Mouse (Mus musculus): Measurements from ENCODE around the gene Sypl2. TPM values are rescaled to one million over a fixed set of nuclear protein-coding genes. Genes with fewer than 3 reads are reported as not detected.
A peak's percentile ranks its signal among the peaks of the same experiment; 100 is the strongest.

Gene Sypl2
- polyA plus RNA-seq, 1 experiment from 2014 or later: 0.78 TPM

GRCm38 (mm10) chr3:108205601-108206000 is 20.8 kb downstream of the Sypl2 start:
- no peak overlapping the region for H3K4me2 ChIP-seq
- no peak for ATAC-seq (ENCODE audit: insufficient read depth)

GRCm38 (mm10) chr3:108204470-108204869 is 22.0 kb downstream of the Sypl2 start:
- no peak overlapping the region for H3K4me2 ChIP-seq
- H3K9me3 ChIP-seq (replicated peaks): no peaks in the 10 kb centered on the region
- no peak for ATAC-seq (ENCODE audit: insufficient read depth)
- no peak overlapping the region for H3K4me3 ChIP-seq (replicated peaks)
- WGBS (ENCODE audit: insufficient replicate concordance): 73% methylated on average over 11 of the region's 11 CpGs
- H3K27ac ChIP-seq (replicated peaks): no peak overlapping the region
- no peak overlapping the region for H3K9ac ChIP-seq
- peaks cover 8% of the 10 kb centered on the region for H3K36me3 ChIP-seq (replicated peaks)
- H3K27me3 ChIP-seq: no peaks in the 10 kb centered on the region
- H3K4me1 ChIP-seq (replicated peaks): peaks cover 41% of the 10 kb centered on the region

More at GRCm38 (mm10) chr3:108205601-108206000, 20.8 kb downstream of the Sypl2 start:
- Histone ChIP-seq H3K9ac (no peak overlapping the region), H3K4me1 (replicated peaks) (peaks cover 37% of the 10 kb centered on the region), H3K27ac (replicated peaks) (no peak overlapping the region), H3K27me3 (no peaks in the 10 kb centered on the region), H3K36me3 (replicated peaks) (peaks cover 8% of the 10 kb centered on the region), H3K9me3 (replicated peaks) (no peaks in the 10 kb centered on the region), H3K4me3 (replicated peaks) (no peak overlapping the region)
- 78% methylated on average over 8 of the region's 8 CpGs for WGBS (ENCODE audit: insufficient replicate concordance)

DNA sequence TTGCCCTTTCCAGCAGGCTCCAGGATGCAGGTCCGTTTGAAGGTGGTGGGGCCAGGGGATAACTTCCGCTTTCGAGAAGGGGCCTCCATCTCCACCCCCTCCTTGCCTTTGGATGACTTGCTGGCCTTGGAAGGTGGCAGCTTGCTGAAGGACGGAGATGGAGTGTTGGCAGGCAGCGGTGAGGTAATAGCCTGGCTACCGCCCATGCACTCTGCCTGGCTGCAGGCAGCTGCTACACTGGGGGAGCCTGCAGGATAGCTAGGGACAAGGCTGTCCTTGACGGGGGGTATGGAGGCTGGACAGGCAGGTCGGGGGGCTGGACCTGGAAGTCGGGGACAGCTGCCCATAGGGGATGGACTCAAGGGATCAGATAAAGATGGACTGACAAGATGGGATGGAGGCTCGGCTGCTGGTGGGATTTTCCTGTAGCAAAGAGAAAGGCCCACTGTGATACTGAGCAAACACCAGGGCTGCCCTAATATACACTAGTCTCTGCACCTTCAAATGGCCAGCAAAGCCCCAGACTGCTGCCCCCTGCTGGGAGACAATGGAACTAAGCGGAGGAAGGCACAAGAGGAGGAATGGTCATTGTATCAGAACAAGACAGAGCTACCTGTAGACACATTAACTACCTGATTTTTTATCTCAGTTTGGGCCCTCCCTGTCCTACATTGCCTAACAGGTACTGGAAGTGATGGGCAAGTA is 22.7 kb downstream of the Sypl2 start:
- H3K36me3 ChIP-seq (replicated peaks): peaks cover 8% of the 10 kb centered on the region
- no peak overlapping the region for H3K27ac ChIP-seq (replicated peaks)
- no peak overlapping the region for H3K4me3 ChIP-seq (replicated peaks)
- no peak for ATAC-seq (ENCODE audit: insufficient read depth)
- H3K4me1 ChIP-seq (replicated peaks): peaks cover 39% of the 10 kb centered on the region
- WGBS (ENCODE audit: insufficient replicate concordance): 73% methylated on average over 11 of the region's 11 CpGs
- no peaks in the 10 kb centered on the region for H3K27me3 ChIP-seq
- H3K9ac ChIP-seq: no peak overlapping the region
- no peaks in the 10 kb centered on the region for H3K9me3 ChIP-seq (replicated peaks)
- no peak overlapping the region for H3K4me2 ChIP-seq

DNA sequence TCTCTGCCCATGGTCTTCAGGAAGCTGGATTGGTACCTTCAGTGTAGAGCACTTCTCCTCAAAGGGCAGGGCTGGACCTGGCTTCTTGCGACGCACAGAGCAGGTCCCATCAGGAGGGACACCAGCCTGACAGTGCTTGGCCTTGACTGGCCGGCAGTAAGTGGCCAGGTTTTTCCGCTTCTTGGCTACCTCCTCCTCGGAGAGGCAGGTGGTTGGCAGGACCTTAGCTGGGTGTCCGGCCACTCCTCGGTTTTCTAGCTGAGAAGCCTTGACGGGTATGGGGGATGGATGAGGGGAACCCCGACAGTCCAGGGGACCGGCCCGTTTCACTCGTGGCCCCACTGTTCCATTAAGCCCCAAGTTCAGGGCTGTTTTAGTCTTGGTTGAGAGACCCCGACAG is 23.2 kb downstream of the Sypl2 start:
- Histone ChIP-seq H3K9me3 (replicated peaks) (no peaks in the 10 kb centered on the region), H3K36me3 (replicated peaks) (peaks cover 8% of the 10 kb centered on the region), H3K27me3 (no peaks in the 10 kb centered on the region), H3K4me3 (replicated peaks) (no peak overlapping the region), H3K4me2 (no peak overlapping the region), H3K4me1 (replicated peaks) (peaks cover 34% of the 10 kb centered on the region), H3K9ac (no peak overlapping the region), H3K27ac (replicated peaks) (no peak overlapping the region)
- no peak for ATAC-seq (ENCODE audit: insufficient read depth)
- 84% methylated on average over 13 of the region's 13 CpGs for WGBS (ENCODE audit: insufficient replicate concordance)

DNA sequence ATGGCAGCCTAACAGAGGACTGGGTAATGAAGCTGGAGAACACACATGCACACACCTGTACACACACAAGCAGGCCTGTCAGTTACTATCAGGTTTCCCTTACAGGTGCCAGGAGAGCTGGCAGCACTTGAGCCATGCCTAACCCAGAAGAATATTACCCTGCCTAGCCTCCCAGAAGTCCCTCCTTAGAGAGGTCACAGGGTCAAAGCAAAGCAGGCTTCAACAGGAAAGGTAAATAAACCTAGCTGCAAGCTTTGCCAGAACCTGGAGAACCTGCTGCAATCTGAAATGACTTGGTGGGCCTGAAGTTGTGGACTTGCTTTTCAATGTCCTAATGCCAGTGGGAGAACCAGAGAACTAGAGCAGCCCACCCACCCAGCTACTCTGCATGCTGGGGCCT is 23.9 kb downstream of the Sypl2 start:
- H3K27me3 ChIP-seq: no peaks in the 10 kb centered on the region
- H3K9me3 ChIP-seq (replicated peaks): no peaks in the 10 kb centered on the region
- no peak overlapping the region for H3K4me3 ChIP-seq (replicated peaks)
- peaks cover 5% of the 10 kb centered on the region for H3K36me3 ChIP-seq (replicated peaks)
- no peak overlapping the region for H3K9ac ChIP-seq
- H3K4me2 ChIP-seq: no peak overlapping the region
- H3K27ac ChIP-seq (replicated peaks): no peak overlapping the region
- H3K4me1 ChIP-seq (replicated peaks): peaks cover 31% of the 10 kb centered on the region
- no peak for ATAC-seq (ENCODE audit: insufficient read depth)

DNA sequence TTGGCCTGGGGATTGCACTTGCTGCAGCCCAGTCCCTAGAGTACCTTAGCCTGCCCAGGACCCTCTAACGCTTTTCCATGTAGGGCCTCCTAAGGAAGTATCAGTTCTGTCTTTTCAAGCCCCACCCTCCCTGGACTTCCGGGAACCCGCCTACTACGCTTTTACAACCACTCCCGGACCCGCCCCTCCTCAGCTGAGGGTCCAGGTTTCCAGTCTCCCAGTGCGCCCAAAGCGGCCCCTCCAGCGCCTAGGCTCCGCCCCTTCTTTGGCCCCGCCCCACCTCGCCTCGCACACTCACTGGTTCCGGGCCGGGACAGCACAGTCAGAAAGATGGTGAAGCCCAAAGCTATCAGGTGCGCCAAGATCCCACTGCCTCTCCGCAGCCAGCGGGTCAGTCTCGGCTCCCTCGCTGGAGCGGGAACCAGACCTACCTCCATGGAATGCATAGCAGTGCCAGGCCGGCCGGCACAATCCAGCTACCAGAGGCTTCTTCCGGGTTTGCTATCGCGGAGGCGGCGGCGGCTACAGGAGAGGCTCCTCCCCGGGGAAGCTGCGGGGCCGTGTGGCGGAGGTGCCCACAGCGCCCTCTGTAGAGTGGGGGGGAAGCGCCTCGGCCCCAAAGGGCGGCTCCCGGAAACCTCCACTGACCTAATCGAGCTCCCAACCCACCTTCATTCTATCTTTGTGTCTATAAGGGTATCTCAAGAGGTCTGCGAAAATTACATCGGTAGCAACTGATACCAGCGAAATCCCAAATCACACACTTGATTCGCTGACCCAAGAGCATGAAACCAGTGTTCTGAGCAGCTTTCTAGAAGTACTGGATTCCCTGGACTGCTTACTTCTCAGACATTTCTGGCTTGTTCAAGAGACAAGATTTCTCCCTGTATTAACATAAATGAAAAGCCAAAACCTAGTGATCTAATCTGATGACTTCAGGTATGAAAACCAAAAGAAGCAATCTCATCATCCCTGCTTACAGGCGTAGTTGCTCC is 25.8 kb downstream of the Sypl2 start, which contains the start of gene Cyb561d1:
Gene Cyb561d1, minus strand, starts transcription at position 884 of the 995 bp plus-strand sequence.
- peak; percentile 94 for ATAC-seq (ENCODE audit: insufficient read depth)
- WGBS (ENCODE audit: insufficient replicate concordance): 3% methylated on average over 44 of the region's 44 CpGs
- peaks cover 47% of the 10 kb centered on the region for H3K4me1 ChIP-seq (replicated peaks)

GRCm38 (mm10) chr3:108199231-108199630 is 27.2 kb downstream of the Sypl2 start:
- Histone ChIP-seq H3K36me3 (replicated peaks) (no peaks in the 10 kb centered on the region), H3K27ac (replicated peaks) (peak overlapping the region; percentile 95; the same call in 1 of the 2 replicates), H3K9ac (no peak overlapping the region), H3K4me1 (replicated peaks) (peaks cover 48% of the 10 kb centered on the region), H3K4me2 (peak overlapping the region; percentile 77), H3K9me3 (replicated peaks) (no peaks in the 10 kb centered on the region), H3K27me3 (no peaks in the 10 kb centered on the region), H3K4me3 (replicated peaks) (peak overlapping the region; percentile 85)
- ATAC-seq (ENCODE audit: insufficient read depth): no peak
- 86% methylated on average over 6 of the region's 6 CpGs for WGBS (ENCODE audit: insufficient replicate concordance)

More for the DNA sequence above, 25.8 kb downstream of the Sypl2 start, which contains the start of gene Cyb561d1:
- Histone ChIP-seq H3K27me3 (no peaks in the 10 kb centered on the region), H3K27ac (replicated peaks) (peak within 1 kb of the TSS; percentile 95), H3K4me3 (replicated peaks) (peak within 1 kb of the TSS; percentile 85), H3K4me2 (peak within 1 kb of the TSS; percentile 77), H3K9me3 (replicated peaks) (no peaks in the 10 kb centered on the region), H3K9ac (peak within 1 kb of the TSS; percentile 83), H3K36me3 (replicated peaks) (no peaks in the 10 kb centered on the region; the same call in 1 of the 2 replicates)

DNA sequence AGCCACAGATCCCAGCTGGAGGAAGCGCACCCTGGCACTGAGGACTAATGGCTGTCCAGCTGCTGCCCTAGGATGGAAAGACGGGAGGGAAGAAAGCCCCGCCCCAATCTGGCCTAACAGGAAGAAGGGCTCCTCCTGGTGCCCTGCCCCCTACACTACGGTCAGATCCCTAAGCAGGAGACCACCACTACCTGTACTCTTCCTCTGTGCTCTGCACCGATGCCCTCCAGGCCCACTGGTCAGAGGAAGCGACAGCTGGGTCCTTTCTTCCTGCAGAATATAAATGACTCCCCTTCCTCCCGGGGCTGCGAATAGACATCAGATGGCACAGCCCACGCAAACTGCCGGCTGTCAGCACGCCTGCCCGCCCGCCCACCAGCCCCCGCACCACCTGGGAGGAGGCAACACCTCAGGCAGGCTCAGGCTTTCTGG is 29.4 kb downstream of the Sypl2 start:
- Histone ChIP-seq H3K4me2 (no peak overlapping the region), H3K9ac (no peak overlapping the region), H3K4me3 (replicated peaks) (no peak overlapping the region), H3K27ac (replicated peaks) (no peak overlapping the region), H3K27me3 (no peaks in the 10 kb centered on the region), H3K4me1 (replicated peaks) (peaks cover 46% of the 10 kb centered on the region), H3K36me3 (replicated peaks) (no peaks in the 10 kb centered on the region), H3K9me3 (replicated peaks) (no peaks in the 10 kb centered on the region)
- 44% methylated on average over 14 of the region's 14 CpGs for WGBS (ENCODE audit: insufficient replicate concordance)
- no peak for ATAC-seq (ENCODE audit: insufficient read depth)

DNA sequence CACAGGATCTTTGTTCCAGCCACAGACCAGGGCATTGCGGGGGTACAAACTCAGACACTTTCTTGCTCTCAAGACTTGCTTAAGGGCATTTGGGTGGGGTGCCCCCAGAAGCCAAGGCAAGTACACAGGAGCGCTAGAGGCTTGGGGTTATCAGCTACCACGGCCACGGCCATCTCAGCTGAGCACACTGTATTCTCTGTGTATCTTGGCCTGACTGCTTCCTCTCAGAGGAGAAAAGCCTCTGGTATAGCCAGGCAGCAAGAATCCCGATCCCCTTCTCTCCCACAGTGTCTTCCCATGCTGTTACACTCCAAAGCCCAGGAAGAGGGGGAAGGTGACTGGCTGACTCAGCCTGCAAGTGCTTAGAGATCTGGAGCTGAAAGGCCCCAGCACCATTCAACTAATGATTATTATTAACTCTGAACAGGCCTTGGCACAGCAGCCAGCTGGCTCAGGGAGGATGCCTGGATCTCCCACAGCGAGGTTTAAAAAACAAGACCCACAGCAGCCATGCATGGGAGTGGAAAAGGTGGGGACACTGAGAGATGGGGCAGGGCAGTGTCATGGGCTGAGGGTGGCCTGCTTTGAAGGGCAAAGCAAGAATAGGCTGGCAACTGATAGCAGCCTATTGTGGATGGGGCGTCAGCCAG is 30.4 kb downstream of the Sypl2 start:
- Histone ChIP-seq H3K9ac (no peak overlapping the region), H3K27ac (replicated peaks) (no peak overlapping the region), H3K27me3 (no peaks in the 10 kb centered on the region), H3K4me2 (no peak overlapping the region), H3K9me3 (replicated peaks) (no peaks in the 10 kb centered on the region), H3K4me1 (replicated peaks) (peaks cover 38% of the 10 kb centered on the region), H3K4me3 (replicated peaks) (no peak overlapping the region), H3K36me3 (replicated peaks) (no peaks in the 10 kb centered on the region)
- no peak for ATAC-seq (ENCODE audit: insufficient read depth)
- 47% methylated on average over 7 of the region's 7 CpGs for WGBS (ENCODE audit: insufficient replicate concordance)

- no peak for ATAC-seq (ENCODE audit: insufficient read depth)
Measured at GRCm38 (mm10) chr3:108195287-108195686, 31.2 kb downstream of the Sypl2 start.

More at GRCm38 (mm10) chr3:108195287-108195686, 31.2 kb downstream of the Sypl2 start:
- Histone ChIP-seq H3K9ac (no peak overlapping the region), H3K27me3 (no peaks in the 10 kb centered on the region), H3K4me1 (replicated peaks) (peaks cover 32% of the 10 kb centered on the region), H3K27ac (replicated peaks) (no peak overlapping the region), H3K36me3 (replicated peaks) (no peaks in the 10 kb centered on the region), H3K4me2 (no peak overlapping the region), H3K4me3 (replicated peaks) (no peak overlapping the region), H3K9me3 (replicated peaks) (no peaks in the 10 kb centered on the region)
- WGBS (ENCODE audit: insufficient replicate concordance): 55% methylated on average over 4 of the region's 4 CpGs
